Comparison of ENCODE assay signal across 8 mouse cellular contexts in genomic region chr19:37059623-37060022, GRCm38 (mm10).
A peak's percentile ranks its signal among the peaks of the same experiment; 100 is the strongest.
DNase-seq lines count a peak whose midpoint lies in the region; ATAC-seq and TF ChIP-seq lines count a peak whose summit lies in the region.

No protein-coding gene starts in this region.

- dilution Hi-C loops in CH12.LX (cut with MboI; ENCODE audit: extremely low pct_ligation_motif_present, extremely low pct_unique_long_range_greater_than_20kb, low sequenced_read_pairs): no loop called here

- WGBS in heart, embryonic 10.5 days: 31% methylated on average over 2 of the region's 2 CpGs
- 27% methylated on average over 2 of the region's 2 CpGs for WGBS in embryonic facial prominence, embryonic 15.5 days

- no peaks in the 10 kb centered on the region for H3K36me3 ChIP-seq in heart, embryonic 10.5 days
- no peaks in the 10 kb centered on the region for H3K36me3 ChIP-seq in CH12.LX (replicated peaks in 1 of 2; ENCODE audit: control insufficient read depth in 1 of 2, insufficient read depth in 1 of 2, low read length in 1 of 2)
- H3K36me3 ChIP-seq in embryonic facial prominence, embryonic 15.5 days: no peaks in the 10 kb centered on the region

- no peak for TF ChIP-seq RAD21 in CH12.LX (IDR thresholded peaks at IDR 0.05; ENCODE audit: low read depth, low read length)

- H3K27me3 ChIP-seq in heart, embryonic 10.5 days (ENCODE audit: insufficient read depth, poor library complexity, severe bottlenecking): no peaks in the 10 kb centered on the region
- no peaks in the 10 kb centered on the region for H3K27me3 ChIP-seq in CH12.LX (replicated peaks)
- H3K27me3 ChIP-seq in embryonic facial prominence, embryonic 15.5 days: no peaks in the 10 kb centered on the region

- no peak for ATAC-seq in embryonic facial prominence, embryonic 15.5 days (ENCODE audit: insufficient number of reproducible peaks, low FRiP score, low TSS enrichment, low read depth)

- TF ChIP-seq POLR2A in CH12.LX (IDR thresholded peaks at IDR 0.05; ENCODE audit: low read depth, low read length): no peak; the same call in 1 of the 2 replicates

- no peaks in the 10 kb centered on the region for H3K79me2 ChIP-seq in CH12.LX (replicated peaks; ENCODE audit: control insufficient read depth, extremely low read depth, insufficient read depth, poor library complexity, severe bottlenecking)

- H3K4me2 ChIP-seq in CH12.LX (ENCODE audit: insufficient read depth, low read depth, poor library complexity, severe bottlenecking): peak overlapping the region; percentile 99
- no peak overlapping the region for H3K4me2 ChIP-seq in embryonic facial prominence, embryonic 15.5 days (replicated peaks)

- peak; percentile 50; the same call in 1 of the 2 replicates for TF ChIP-seq EP300 in CH12.LX (IDR thresholded peaks at IDR 0.05; ENCODE audit: low read length)

- peak overlapping the region; percentile 48; the same call in 1 of the 2 replicates for H3K9ac ChIP-seq in CH12.LX (ENCODE audit: insufficient read depth, low read depth)
- no peak overlapping the region for H3K9ac ChIP-seq in embryonic facial prominence, embryonic 15.5 days

- in situ Hi-C loops in CH12.LX (cut with MboI; ENCODE audit: low pct_ligation_motif_present, low pct_unique_long_range_greater_than_20kb, low sequenced_read_pairs): no loop called here

- H3K4me1 ChIP-seq in heart, embryonic 10.5 days: 0 out of 2 replicates have a peak, but pooled peaks cover 7% of the 10 kb centered on the region
- H3K4me1 ChIP-seq in CH12.LX (ENCODE audit: control insufficient read depth in 1 of 2, insufficient read depth in 2 of 2): peaks cover 9 to 51% of the 10 kb centered on the region in 2 experiments
- H3K4me1 ChIP-seq in embryonic facial prominence, embryonic 15.5 days: no peaks in the 10 kb centered on the region

- DNase-seq in heart, adult 18-20 months: peak; percentile 72 to 75
- DNase-seq in heart, embryonic 10.5 days (ENCODE audit: low spot score): no peak
- DNase-seq in CH12.LX (ENCODE audit: extremely low read depth): peak; percentile 59
- peak; percentile 83 for DNase-seq in kidney, adult 9 months
- no peak for DNase-seq in ovary, adult 18-20 months (ENCODE audit: low spot score)
- DNase-seq in right cerebral cortex, adult 2 months (ENCODE audit: low spot score in 2 of 2): no peak
- DNase-seq in testis, postnatal 10 days (ENCODE audit: low spot score): no peak

- no peaks in the 10 kb centered on the region for H3K9me3 ChIP-seq in heart, embryonic 10.5 days
- no peaks in the 10 kb centered on the region for H3K9me3 ChIP-seq in CH12.LX (replicated peaks; ENCODE audit: low read length)
- H3K9me3 ChIP-seq in embryonic facial prominence, embryonic 15.5 days (replicated peaks): no peaks in the 10 kb centered on the region

- H3K27ac ChIP-seq in heart, embryonic 10.5 days: no peak overlapping the region
- H3K27ac ChIP-seq in CH12.LX (ENCODE audit: insufficient read depth, low read depth): peak overlapping the region; percentile 61
- peak overlapping the region; percentile 22; the same call in 1 of the 2 replicates for H3K27ac ChIP-seq in embryonic facial prominence, embryonic 15.5 days (replicated peaks)

- TF ChIP-seq CTCF in CH12.LX (conservative IDR thresholded peaks at IDR 0.05 in 1 of 2, IDR thresholded peaks at IDR 0.05 in 1 of 2; ENCODE audit: low read depth in 2 of 2, low read length in 2 of 2): no peak

- H3K4me3 ChIP-seq in heart, embryonic 10.5 days: no peak overlapping the region
- no peak overlapping the region for H3K4me3 ChIP-seq in CH12.LX (replicated peaks in 1 of 3; ENCODE audit: low read depth in 2 of 3, low read length in 2 of 3, poor library complexity in 1 of 3)
- H3K4me3 ChIP-seq in embryonic facial prominence, embryonic 15.5 days (replicated peaks): no peak overlapping the region

TF ChIP-seq in CH12.LX, 34 proteins besides CTCF, POLR2A, EP300 and RAD21:
- no peak for TF ChIP-seq MAZ (IDR thresholded peaks at IDR 0.05; ENCODE audit: low read depth, low read length)
- TF ChIP-seq CHD1 (IDR thresholded peaks at IDR 0.05; ENCODE audit: low read depth, low read length): no peak
- no peak for TF ChIP-seq HCFC1 (IDR thresholded peaks at IDR 0.05; ENCODE audit: low read depth, low read length)
- no peak for TF ChIP-seq KAT2A (IDR thresholded peaks at IDR 0.05; ENCODE audit: insufficient replicate concordance, low read length)
- TF ChIP-seq MXI1 (IDR thresholded peaks at IDR 0.05; ENCODE audit: low read depth, low read length): no peak
- no peak for TF ChIP-seq NRF1 (IDR thresholded peaks at IDR 0.05; ENCODE audit: low read depth, low read length)
- TF ChIP-seq USF1 (IDR thresholded peaks at IDR 0.05; ENCODE audit: low read depth, low read length): no peak
- no peak for TF ChIP-seq NELFE (IDR thresholded peaks at IDR 0.05; ENCODE audit: low read depth, low read length)
- TF ChIP-seq TCF12 (IDR thresholded peaks at IDR 0.05; ENCODE audit: low read depth, low read length): peak; percentile 13; the same call in 1 of the 2 replicates
- peak; percentile 43; the same call in 1 of the 2 replicates for TF ChIP-seq IRF4 (IDR thresholded peaks at IDR 0.05; ENCODE audit: low read depth, low read length)
- TF ChIP-seq POLR2AphosphoS2 (IDR thresholded peaks at IDR 0.05; ENCODE audit: low read depth, low read length): no peak
- TF ChIP-seq GABPA (IDR thresholded peaks at IDR 0.05; ENCODE audit: insufficient replicate concordance, low read depth, low read length): no peak
- TF ChIP-seq SIN3A (IDR thresholded peaks at IDR 0.05; ENCODE audit: low read length): peak; percentile 61; the same call in 1 of the 2 replicates
- TF ChIP-seq MAX (IDR thresholded peaks at IDR 0.05; ENCODE audit: low read length): no peak
- no peak for TF ChIP-seq PAX5 (IDR thresholded peaks at IDR 0.05; ENCODE audit: low read length)
- TF ChIP-seq USF2 (conservative IDR thresholded peaks at IDR 0.05; ENCODE audit: low read depth, low read length): no peak
- TF ChIP-seq ZNF384 (IDR thresholded peaks at IDR 0.05; ENCODE audit: low read depth, low read length): no peak
- TF ChIP-seq JUND (conservative IDR thresholded peaks at IDR 0.05; ENCODE audit: low read depth, low read length): no peak
- no peak for TF ChIP-seq TBP (conservative IDR thresholded peaks at IDR 0.05; ENCODE audit: low read depth, low read length)
- peak; percentile 75; the same call in 1 of the 2 replicates for TF ChIP-seq MAFK (IDR thresholded peaks at IDR 0.05; ENCODE audit: insufficient replicate concordance, low read length)
- peak; percentile 95 for TF ChIP-seq MEF2A (IDR thresholded peaks at IDR 0.05; ENCODE audit: borderline replicate concordance, low read depth, low read length)
- TF ChIP-seq ZMIZ1 (IDR thresholded peaks at IDR 0.05; ENCODE audit: low read depth, low read length): no peak
- TF ChIP-seq ETS1 (conservative IDR thresholded peaks at IDR 0.05; ENCODE audit: low read depth, low read length): peak; percentile 82
- no peak for TF ChIP-seq ZKSCAN1 (IDR thresholded peaks at IDR 0.05; ENCODE audit: borderline replicate concordance, low read depth, low read length)
- no peak for TF ChIP-seq E2F4 (IDR thresholded peaks at IDR 0.05; ENCODE audit: insufficient replicate concordance, low read depth, low read length)
- 0 out of 2 replicates have a peak, but pooled peaks have one; percentile 15 for TF ChIP-seq RCOR1 (conservative IDR thresholded peaks at IDR 0.05; ENCODE audit: low read depth, low read length)
- TF ChIP-seq UBTF (IDR thresholded peaks at IDR 0.05; ENCODE audit: low read depth, low read length): no peak
- no peak for TF ChIP-seq JUN (IDR thresholded peaks at IDR 0.05; ENCODE audit: insufficient read depth, low read depth, low read length)
- no peak for TF ChIP-seq SMC3 (IDR thresholded peaks at IDR 0.05; ENCODE audit: low read depth, low read length)
TF ChIP-seq in CH12.LX: peak in this region for 7.

Comparison
In these comparisons a context has a peak if more than half of its experiments do, and no peak if none do; other contexts are left out.
1. DNase-seq: peak in heart, adult 18-20 months (2 of 2), CH12.LX (single experiment) and kidney, adult 9 months (single experiment); none in heart, embryonic 10.5 days (single experiment), ovary, adult 18-20 months (single experiment), right cerebral cortex, adult 2 months (0 of 2) and testis, postnatal 10 days (single experiment).